Mouse (Mus musculus) limb, embryonic 14.5 days (tissue): ENCODE data around the gene Ubtf. TPM values are rescaled to one million over a fixed set of nuclear protein-coding genes. Genes with fewer than 3 reads are reported as not detected.
A peak's percentile ranks its signal among the peaks of the same experiment; 100 is the strongest.

ENCODE experiments used
- ATAC-seq: fragments of 200-750 bp; cut with Nextera tagmentation; 2 replicates; pipeline ENCODE4 v1.8.0; 2017; ENCODE audit warnings: low read depth, moderate number of reproducible peaks, moderate TSS enrichment; ENCODE audit not compliant: low FRiP score
- DNase-seq: peaks from one replicate; pipeline ENCODE4 v3.0.0-alpha.2; 2015; ENCODE audit warnings: low spot score
- H3K27ac ChIP-seq: fragments of 300-500 bp; sonication (generic); replicated peaks from 2 replicates; pipeline ENCODE4 v1.5.1; 2014; ENCODE audit warnings: low read depth, mild to moderate bottlenecking, low read length, moderate library complexity, mixed read lengths
- H3K27me3 ChIP-seq: fragments of 300-500 bp; sonication (generic); 2 replicates; pipeline ENCODE4 v1.6.1; 2014; ENCODE audit warnings: low read length, mixed read lengths; ENCODE audit not compliant: control insufficient read depth, insufficient read depth
- H3K36me3 ChIP-seq: fragments of 300-500 bp; sonication (generic); 2 replicates; pipeline ENCODE4 v1.6.1; 2014; ENCODE audit warnings: mild to moderate bottlenecking, low read length, moderate library complexity, mixed read lengths; ENCODE audit not compliant: control insufficient read depth, insufficient read depth
- H3K4me1 ChIP-seq: fragments of 300-500 bp; sonication (generic); 2 replicates; pipeline ENCODE4 v1.6.1; 2014; ENCODE audit warnings: antibody characterized with exemption, low read length, mixed read lengths; ENCODE audit not compliant: control insufficient read depth, insufficient read depth
- H3K4me2 ChIP-seq: fragments of 300-500 bp; sonication (generic); replicated peaks from 2 replicates; pipeline ENCODE4 v1.6.1; 2014; ENCODE audit warnings: low read depth, mild to moderate bottlenecking, low read length, moderate library complexity; ENCODE audit not compliant: severe bottlenecking
- H3K4me3 ChIP-seq: fragments of 300-500 bp; sonication (generic); replicated peaks from 2 replicates; pipeline ENCODE4 v1.5.1; 2014; ENCODE audit warnings: low read length
- H3K9ac ChIP-seq: fragments of 300-500 bp; sonication (generic); 2 replicates; pipeline ENCODE4 v1.6.1; 2014; ENCODE audit warnings: mild to moderate bottlenecking, low read depth, low read length, moderate library complexity; ENCODE audit not compliant: severe bottlenecking
- H3K9me3 ChIP-seq: fragments of 300-500 bp; sonication (generic); 2 replicates; pipeline ENCODE4 v1.6.1; 2016; ENCODE audit warnings: low read length; ENCODE audit not compliant: control insufficient read depth
- POLR2A ChIP-seq: fragments of 200-500 bp; IDR thresholded peaks from 2 replicates; pipeline ENCODE4 v1.8.0; 2012; ENCODE audit warnings: inconsistent platforms, mild to moderate bottlenecking, moderate library complexity, borderline replicate concordance; ENCODE audit not compliant: insufficient read depth, insufficient read length; ENCODE audit errors: extremely low read depth
- WGBS: fragments of 180-500 bp; shearing (Covaris S2); extraction: QIAGEN DNeasy Blood & Tissue Kit; methylation state at CpG from one replicate; pipeline ENCODE4 v1.1.7; 2014; 5-methylcytosine and 5-hydroxymethylcytosine counted together
- polyA plus RNA-seq, 2 experiments: library from polyadenylated mRNA; depleted of rRNA in 1 of 2; stranded (reverse) in 1 of 2; unstranded in 1 of 2; fragments of >200 nt; fragmentation: Nextera tagmentation in 1 of 2; extraction: Ambion mirVana in 1 of 2; gene quantifications; 2 replicates each; pipeline versions ENCODE4 v1.2.1 to v1.2.3; 2012 to 2014

Gene Ubtf
- polyA plus RNA-seq, 2 experiments, result 79.7 to 81.3 TPM

- peak; percentile 51 for ATAC-seq
Measured at GRCm38 (mm10) chr11:102317901-102318575, 1.5 kb downstream of the Ubtf start.

GRCm38 (mm10) chr11:102317298-102317900 is 2.1 kb downstream of the Ubtf start:
- Histone ChIP-seq H3K4me2 (peak overlapping the region; percentile 94), H3K4me1 (peaks cover 9% of the 10 kb centered on the region), H3K9me3 (no peaks in the 10 kb centered on the region), H3K9ac (peak overlapping the region; percentile 99), H3K27ac (peak overlapping the region; percentile 98), H3K36me3 (peaks cover 30% of the 10 kb centered on the region), H3K4me3 (peak overlapping the region; percentile 100), H3K27me3 (no peaks in the 10 kb centered on the region)
- under 1% methylated on average over 40 of the region's 87 CpGs for WGBS
- TF ChIP-seq POLR2A, result no peak
- ATAC-seq (peak; percentile 7; the same call in 1 of the 2 replicates), DNase-seq (peak; percentile 44)

More at GRCm38 (mm10) chr11:102317901-102318575, 1.5 kb downstream of the Ubtf start:
- H3K4me3 ChIP-seq, result peak overlapping the region; percentile 100
- 0% methylated on average over 28 of the region's 77 CpGs for WGBS
- 0 out of 2 replicates have a peak, but pooled peaks have one; percentile 32 for TF ChIP-seq POLR2A
- peak; percentile 80 for DNase-seq
- H3K27ac ChIP-seq, result peak overlapping the region; percentile 98
- peaks cover 24% of the 10 kb centered on the region for H3K36me3 ChIP-seq
- peak overlapping the region; percentile 94 for H3K4me2 ChIP-seq
- H3K9me3 ChIP-seq, result no peaks in the 10 kb centered on the region
- H3K4me1 ChIP-seq, result peaks cover 9% of the 10 kb centered on the region
- H3K9ac ChIP-seq, result peak overlapping the region; percentile 99
- no peaks in the 10 kb centered on the region for H3K27me3 ChIP-seq

DNA sequence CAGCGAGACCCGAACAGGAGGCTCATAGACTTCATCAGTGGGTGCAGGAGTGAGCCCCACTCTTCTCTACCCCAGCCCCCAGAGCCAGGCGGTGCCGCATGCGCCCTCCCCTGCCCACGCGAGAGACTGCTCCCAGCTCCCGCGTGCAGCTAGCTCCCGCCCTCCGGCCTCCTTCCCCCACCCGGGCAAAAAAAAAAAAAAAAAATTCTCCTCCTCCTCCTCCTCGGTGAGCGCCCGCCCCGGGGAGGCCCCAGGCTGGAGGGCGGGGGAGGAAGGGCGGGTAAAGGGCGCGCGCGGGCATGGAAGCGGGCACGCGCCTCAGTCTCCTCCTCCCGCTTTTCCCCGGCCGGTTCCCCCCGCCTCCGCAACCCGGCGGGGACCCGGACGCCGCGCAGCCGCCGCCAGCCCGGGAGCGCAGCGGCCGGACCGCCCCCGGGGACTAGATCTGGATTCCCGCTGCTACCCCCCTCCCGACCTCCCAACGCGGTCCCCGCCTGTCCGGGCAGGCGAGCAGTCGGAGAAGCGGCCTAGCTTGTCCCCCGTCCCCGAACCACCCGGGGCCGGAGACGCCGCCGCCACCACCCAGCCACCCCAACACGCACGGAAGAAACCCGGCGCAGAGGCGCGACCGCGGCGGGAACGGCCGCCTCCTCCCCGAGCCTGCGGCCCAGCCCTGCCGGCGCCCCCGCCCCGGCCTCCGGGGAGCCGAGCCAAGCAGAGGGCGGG is 2.8 kb downstream of the Ubtf start:
- H3K9ac ChIP-seq, result peak overlapping the region; percentile 99
- H3K9me3 ChIP-seq, result no peaks in the 10 kb centered on the region
- H3K27me3 ChIP-seq, result no peaks in the 10 kb centered on the region
- TF ChIP-seq POLR2A, result 0 out of 2 replicates have a peak, but pooled peaks have one; percentile 36
- H3K36me3 ChIP-seq, result peaks cover 37% of the 10 kb centered on the region
- H3K4me3 ChIP-seq, result peak overlapping the region; percentile 100
- ATAC-seq, result peak; percentile 16
- H3K4me1 ChIP-seq, result peaks cover 9% of the 10 kb centered on the region
- peak overlapping the region; percentile 98 for H3K27ac ChIP-seq
- DNase-seq, result peak; percentile 93
- 1% methylated on average over 33 of the region's 80 CpGs for WGBS
- peak overlapping the region; percentile 94 for H3K4me2 ChIP-seq

DNA sequence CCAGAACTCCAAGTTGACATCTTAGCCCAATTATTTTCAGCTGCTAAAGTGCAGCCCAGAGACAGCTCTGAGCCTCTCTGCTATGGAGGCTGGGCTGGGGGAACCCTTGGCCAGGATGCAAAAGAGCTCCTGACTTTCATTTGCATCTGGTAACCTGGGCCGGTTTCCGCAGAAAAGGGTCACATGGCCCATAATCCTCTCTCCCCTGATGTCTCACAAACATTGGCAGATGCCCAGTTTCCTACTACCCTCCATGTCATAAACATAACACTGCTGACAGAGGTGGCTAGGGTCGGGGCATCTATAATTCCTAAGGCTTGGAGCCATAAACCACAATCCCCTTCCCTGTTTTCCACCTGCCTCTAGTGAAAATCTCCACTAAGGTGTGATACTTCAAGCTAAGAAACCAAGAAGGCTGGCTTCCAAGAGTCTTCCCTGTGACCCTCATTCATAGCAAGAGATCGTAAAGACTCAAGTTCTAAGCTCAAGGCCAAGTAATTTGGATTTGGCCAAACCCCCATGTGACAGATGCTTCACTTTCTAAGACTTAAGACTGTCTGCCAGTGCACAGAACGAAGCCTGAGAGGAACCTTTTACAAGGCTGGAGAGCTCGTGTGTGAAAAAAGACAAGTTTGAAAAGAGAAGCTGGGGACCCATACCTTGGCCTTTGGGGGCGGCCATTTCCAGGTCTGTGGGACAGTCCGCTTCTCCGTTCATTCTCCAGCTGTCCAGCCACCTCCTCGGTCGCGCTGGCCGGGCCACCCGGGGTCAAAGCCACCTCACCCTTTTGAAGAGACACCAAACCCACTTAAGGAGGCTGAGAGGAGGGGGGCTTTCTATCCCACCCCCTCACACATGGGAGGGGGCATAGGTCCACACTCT is 3.6 kb downstream of the Ubtf start:
- Histone ChIP-seq H3K4me1 (peaks cover 12% of the 10 kb centered on the region), H3K4me3 (peak overlapping the region; percentile 100), H3K36me3 (peaks cover 42% of the 10 kb centered on the region), H3K27me3 (no peaks in the 10 kb centered on the region), H3K9ac (peak overlapping the region; percentile 99), H3K27ac (peak overlapping the region; percentile 98), H3K9me3 (no peaks in the 10 kb centered on the region), H3K4me2 (peak overlapping the region; percentile 94)
- WGBS, result 8% methylated on average over 14 of the region's 14 CpGs
- TF ChIP-seq POLR2A, result no peak
- peak; percentile 55 for DNase-seq
- ATAC-seq, result no peak
